Mouse (Mus musculus) stomach, postnatal 0 days (tissue): ENCODE data around the gene Cnot8. TPM values are rescaled to one million over a fixed set of nuclear protein-coding genes. Genes with fewer than 3 reads are reported as not detected.
A peak's percentile ranks its signal among the peaks of the same experiment; 100 is the strongest.

ENCODE experiments used
- ATAC-seq: fragments of 200-750 bp; cut with Nextera tagmentation; 2 replicates; pipeline ENCODE4 v1.8.0; 2017; ENCODE audit not compliant: low FRiP score, low TSS enrichment
- DNase-seq: peaks from one replicate; pipeline ENCODE4 v3.0.0-alpha.2; 2016; ENCODE audit warnings: low spot score
- H3K27ac ChIP-seq: fragments of 300-500 bp; sonication (generic); replicated peaks from 2 replicates; pipeline ENCODE4 v1.5.1; 2014; ENCODE audit warnings: mild to moderate bottlenecking, control low read depth
- H3K27me3 ChIP-seq: fragments of 300-500 bp; sonication (generic); 2 replicates; pipeline ENCODE4 v1.6.1; 2014; ENCODE audit warnings: low read length; ENCODE audit not compliant: control insufficient read depth, insufficient read depth
- H3K36me3 ChIP-seq: fragments of 300-500 bp; sonication (generic); 2 replicates; pipeline ENCODE4 v1.6.1; 2014; ENCODE audit warnings: low read length, mixed read lengths; ENCODE audit not compliant: control insufficient read depth, insufficient read depth
- H3K4me1 ChIP-seq: fragments of 300-500 bp; sonication (generic); replicated peaks from 2 replicates; pipeline ENCODE4 v1.6.1; 2014; ENCODE audit warnings: antibody characterized with exemption; ENCODE audit not compliant: control insufficient read depth, insufficient read depth
- H3K4me2 ChIP-seq: fragments of 300-500 bp; sonication (generic); replicated peaks from 2 replicates; pipeline ENCODE4 v1.6.1; 2014; ENCODE audit warnings: low read depth, mild to moderate bottlenecking, control low read depth, moderate library complexity
- H3K4me3 ChIP-seq: fragments of 300-500 bp; sonication (generic); 2 replicates; pipeline ENCODE4 v1.5.1; 2014; ENCODE audit warnings: low read depth, low read length, control low read depth
- H3K9ac ChIP-seq: fragments of 300-500 bp; sonication (generic); 2 replicates; pipeline ENCODE4 v1.6.1; 2014; ENCODE audit warnings: mild to moderate bottlenecking, low read length, control low read depth, mixed read lengths
- H3K9me3 ChIP-seq: fragments of 300-500 bp; sonication (generic); 2 replicates; pipeline ENCODE4 v1.6.1; 2016; ENCODE audit warnings: low read length; ENCODE audit not compliant: control insufficient read depth
- CTCF ChIP-seq: IDR thresholded peaks from 2 replicates; pipeline ENCODE4 v1.5.1; 2016; ENCODE audit warnings: antibody characterized with exemption, low read depth, mild to moderate bottlenecking, moderate library complexity
- EP300 ChIP-seq: optimal IDR thresholded peaks from 2 replicates; pipeline ENCODE3; 2016; ENCODE audit warnings: antibody characterized with exemption
- WGBS: fragments of 180-500 bp; shearing (Covaris S2); extraction: QIAGEN DNeasy Blood & Tissue Kit; methylation state at CpG from one replicate; pipeline ENCODE4 v1.1.7; 2014; 5-methylcytosine and 5-hydroxymethylcytosine counted together
- polyA plus RNA-seq: library from polyadenylated mRNA; unstranded; fragments of >200 nt; fragmentation: Nextera tagmentation; extraction: Ambion mirVana; gene quantifications from 2 replicates; pipeline ENCODE4 v1.2.1, GENCODE M21; 2015

The Cnot8 gene
- polyA plus RNA-seq, 1 experiment from 2014 or later = 42.9 TPM

DNA sequence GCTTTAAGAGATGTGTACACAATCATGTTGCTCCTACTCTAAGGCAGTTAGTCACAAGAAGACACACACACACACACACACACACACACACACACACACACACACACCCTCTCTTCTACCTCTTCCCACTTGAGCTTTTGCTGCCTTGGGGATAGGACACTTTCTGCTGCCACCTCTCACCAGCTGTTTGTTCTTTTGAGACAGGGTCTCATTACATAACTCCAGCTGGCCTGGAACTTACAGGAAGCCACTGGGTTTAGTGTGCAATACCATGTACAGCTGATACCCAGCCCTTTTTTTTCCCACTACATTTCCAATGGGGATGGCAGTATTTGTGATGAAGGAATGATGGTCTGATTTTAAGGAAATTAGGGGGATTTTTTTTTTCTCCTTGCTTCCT is 31.3 kb downstream of the Cnot8 start:
- H3K27me3 ChIP-seq = no peaks in the 10 kb centered on the region
- peaks cover 13% of the 10 kb centered on the region for H3K36me3 ChIP-seq
- no peaks in the 10 kb centered on the region for H3K9me3 ChIP-seq
- no peak overlapping the region for H3K9ac ChIP-seq
- H3K4me2 ChIP-seq = no peak overlapping the region
- TF ChIP-seq CTCF = no peak
- H3K4me1 ChIP-seq = no peaks in the 10 kb centered on the region
- ATAC-seq = no peak
- DNase-seq = no peak
- no peak overlapping the region for H3K27ac ChIP-seq
- H3K4me3 ChIP-seq = no peak overlapping the region

DNA sequence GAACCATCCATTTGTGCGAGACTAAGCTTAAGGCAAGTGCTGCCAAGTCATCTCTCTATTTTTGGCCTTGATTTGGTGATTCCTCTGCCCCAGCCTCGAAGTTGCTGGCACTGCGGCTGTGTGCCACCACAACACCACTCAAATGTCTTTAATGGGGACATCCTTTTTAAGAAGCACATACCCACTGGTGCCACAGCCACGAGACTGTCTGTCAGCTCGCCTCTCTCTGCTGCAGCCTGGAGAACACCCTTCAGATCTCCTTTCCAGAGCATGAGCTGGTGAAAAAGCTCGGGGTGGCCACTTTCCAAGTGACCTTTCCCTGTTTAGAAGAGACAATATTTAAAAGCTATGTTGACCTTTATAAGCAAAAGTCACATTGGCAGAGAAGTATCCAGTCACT is 32.7 kb downstream of the Cnot8 start:
- H3K36me3 ChIP-seq = peaks cover 16% of the 10 kb centered on the region
- H3K9ac ChIP-seq = no peak overlapping the region
- ATAC-seq (no peak), DNase-seq (no peak)
- no peak overlapping the region for H3K4me3 ChIP-seq
- H3K9me3 ChIP-seq = no peaks in the 10 kb centered on the region
- no peak overlapping the region for H3K27ac ChIP-seq
- no peaks in the 10 kb centered on the region for H3K4me1 ChIP-seq
- no peak overlapping the region for H3K4me2 ChIP-seq
- 87% methylated on average over 6 of the region's 6 CpGs for WGBS
- TF ChIP-seq EP300 (no peak), CTCF (no peak)
- H3K27me3 ChIP-seq = no peaks in the 10 kb centered on the region

DNA sequence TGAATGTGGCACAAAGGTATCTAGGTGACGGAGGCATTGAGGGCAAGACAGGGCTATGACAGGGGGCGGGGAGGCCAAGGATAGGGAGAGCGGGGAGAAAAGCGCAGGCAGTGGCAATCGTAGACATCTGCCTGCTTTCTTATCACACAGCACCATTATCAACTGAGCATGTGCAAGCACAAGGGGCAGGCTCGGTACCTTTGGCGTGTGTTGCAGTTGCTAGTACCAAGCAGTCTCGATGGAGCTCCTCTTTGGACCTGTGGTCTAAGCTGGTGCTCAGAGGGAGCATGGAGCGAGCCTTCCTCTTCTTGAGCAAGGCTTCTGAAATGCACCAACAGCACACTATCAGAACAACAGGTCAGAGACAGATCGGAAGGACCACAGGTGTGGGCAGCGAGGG is 34.9 kb downstream of the Cnot8 start:
- Histone ChIP-seq H3K9me3 (no peaks in the 10 kb centered on the region), H3K27me3 (no peaks in the 10 kb centered on the region), H3K4me2 (no peak overlapping the region), H3K4me1 (no peaks in the 10 kb centered on the region), H3K27ac (no peak overlapping the region), H3K9ac (no peak overlapping the region), H3K4me3 (no peak overlapping the region), H3K36me3 (peaks cover 14% of the 10 kb centered on the region)
- WGBS = 83% methylated on average over 11 of the region's 11 CpGs
- TF ChIP-seq EP300 (no peak), CTCF (no peak)
- DNase-seq (no peak), ATAC-seq (no peak)

DNA sequence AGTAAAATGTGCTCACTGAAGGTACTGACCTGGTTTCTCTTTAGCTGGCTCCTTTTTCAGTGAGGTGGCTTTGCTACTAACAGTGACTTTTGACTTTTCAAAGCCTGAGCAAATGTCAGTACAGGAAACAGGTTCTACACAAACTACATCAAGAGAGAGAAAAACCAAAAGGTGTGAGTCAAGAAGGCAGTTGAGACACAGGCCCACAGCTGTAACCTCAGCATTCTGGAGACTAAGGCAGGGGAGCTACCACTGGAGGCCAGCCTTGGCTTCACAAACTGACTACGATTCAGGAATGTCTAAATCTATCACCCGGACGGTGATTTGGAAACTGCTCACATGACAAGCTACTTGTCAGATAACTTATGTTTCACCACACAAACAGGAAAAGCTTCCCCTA is 35.5 kb downstream of the Cnot8 start:
- WGBS = 73% methylated on average over 3 of the region's 3 CpGs
- H3K9me3 ChIP-seq = no peaks in the 10 kb centered on the region
- ATAC-seq (no peak), DNase-seq (no peak)
- TF ChIP-seq EP300 (no peak), CTCF (no peak)
- no peaks in the 10 kb centered on the region for H3K4me1 ChIP-seq
- no peak overlapping the region for H3K4me3 ChIP-seq
- no peak overlapping the region for H3K9ac ChIP-seq
- no peak overlapping the region for H3K27ac ChIP-seq
- no peaks in the 10 kb centered on the region for H3K27me3 ChIP-seq
- H3K4me2 ChIP-seq = no peak overlapping the region
- H3K36me3 ChIP-seq = peaks cover 15% of the 10 kb centered on the region

DNA sequence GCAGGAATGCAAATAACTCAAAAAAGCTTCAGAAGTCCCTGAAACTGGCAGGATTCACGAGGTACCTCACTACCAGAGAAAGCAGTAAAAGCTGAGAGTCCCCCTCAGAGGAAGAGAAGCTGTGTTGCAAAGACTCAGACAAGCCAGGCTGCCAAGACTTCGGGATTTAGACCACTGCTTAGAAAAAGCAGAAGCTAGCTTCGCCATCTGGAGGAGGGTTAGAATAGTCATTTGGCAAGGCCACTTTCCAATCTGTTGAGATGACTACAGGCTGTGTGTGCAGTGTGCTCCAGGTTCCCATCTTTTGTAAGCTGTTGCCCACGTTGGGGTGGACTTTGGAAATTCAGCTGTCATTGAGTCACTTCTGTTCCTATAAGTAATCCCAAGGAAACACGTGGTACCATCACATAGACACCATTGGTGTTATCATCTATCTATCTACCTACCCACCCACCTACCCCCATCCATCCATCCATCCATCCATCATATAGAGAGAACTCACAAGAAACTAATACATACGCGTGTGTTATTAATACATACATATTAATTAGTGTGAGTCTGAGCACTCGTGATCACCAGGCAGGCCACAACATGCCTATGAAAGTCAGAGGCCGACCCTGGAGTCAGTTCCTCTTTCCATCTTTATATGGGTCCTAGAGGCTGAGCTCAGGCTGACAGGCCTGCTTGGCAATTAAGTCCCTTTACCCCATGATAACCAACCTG is 39.9 kb downstream of the Cnot8 start:
- TF ChIP-seq CTCF = no peak
- TF ChIP-seq EP300 = no peak
- Histone ChIP-seq H3K36me3 (peaks cover 8% of the 10 kb centered on the region), H3K9me3 (no peaks in the 10 kb centered on the region), H3K9ac (no peak overlapping the region), H3K4me2 (no peak overlapping the region), H3K27me3 (no peaks in the 10 kb centered on the region), H3K4me3 (no peak overlapping the region), H3K27ac (no peak overlapping the region), H3K4me1 (no peaks in the 10 kb centered on the region)
- ATAC-seq (no peak), DNase-seq (no peak)
- WGBS = 84% methylated on average over 9 of the region's 9 CpGs

DNA sequence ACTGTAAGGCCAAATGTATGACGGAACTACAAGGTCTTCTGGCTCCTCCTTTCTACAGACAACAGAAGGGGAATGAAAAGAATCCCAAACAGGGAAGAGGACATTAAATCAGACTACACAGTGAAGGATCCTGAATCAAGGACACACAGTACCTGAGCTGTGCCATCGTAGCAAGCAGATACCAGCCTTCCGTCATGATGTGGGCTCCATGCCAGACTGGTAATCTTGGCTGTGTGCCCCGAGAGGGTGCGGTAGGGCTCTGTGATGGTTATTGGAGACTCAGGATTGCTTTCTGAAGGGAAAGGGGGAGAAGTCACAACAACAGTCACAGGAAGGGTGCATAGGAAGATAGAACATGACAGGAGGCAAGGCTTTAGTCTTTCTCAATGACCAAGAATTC is 42.3 kb downstream of the Cnot8 start:
- 66% methylated on average over 5 of the region's 5 CpGs for WGBS
- peaks cover 12% of the 10 kb centered on the region for H3K36me3 ChIP-seq
- H3K4me3 ChIP-seq = no peak overlapping the region
- H3K27me3 ChIP-seq = no peaks in the 10 kb centered on the region
- ATAC-seq (no peak), DNase-seq (peak; percentile 19)
- H3K4me1 ChIP-seq = no peaks in the 10 kb centered on the region
- H3K4me2 ChIP-seq = no peak overlapping the region
- no peaks in the 10 kb centered on the region for H3K9me3 ChIP-seq
- no peak overlapping the region for H3K9ac ChIP-seq
- no peak overlapping the region for H3K27ac ChIP-seq
- TF ChIP-seq CTCF (no peak), EP300 (no peak)
